Mouse (Mus musculus): ENCODE data around the gene Kif5c.

Gene Kif5c

DNA sequence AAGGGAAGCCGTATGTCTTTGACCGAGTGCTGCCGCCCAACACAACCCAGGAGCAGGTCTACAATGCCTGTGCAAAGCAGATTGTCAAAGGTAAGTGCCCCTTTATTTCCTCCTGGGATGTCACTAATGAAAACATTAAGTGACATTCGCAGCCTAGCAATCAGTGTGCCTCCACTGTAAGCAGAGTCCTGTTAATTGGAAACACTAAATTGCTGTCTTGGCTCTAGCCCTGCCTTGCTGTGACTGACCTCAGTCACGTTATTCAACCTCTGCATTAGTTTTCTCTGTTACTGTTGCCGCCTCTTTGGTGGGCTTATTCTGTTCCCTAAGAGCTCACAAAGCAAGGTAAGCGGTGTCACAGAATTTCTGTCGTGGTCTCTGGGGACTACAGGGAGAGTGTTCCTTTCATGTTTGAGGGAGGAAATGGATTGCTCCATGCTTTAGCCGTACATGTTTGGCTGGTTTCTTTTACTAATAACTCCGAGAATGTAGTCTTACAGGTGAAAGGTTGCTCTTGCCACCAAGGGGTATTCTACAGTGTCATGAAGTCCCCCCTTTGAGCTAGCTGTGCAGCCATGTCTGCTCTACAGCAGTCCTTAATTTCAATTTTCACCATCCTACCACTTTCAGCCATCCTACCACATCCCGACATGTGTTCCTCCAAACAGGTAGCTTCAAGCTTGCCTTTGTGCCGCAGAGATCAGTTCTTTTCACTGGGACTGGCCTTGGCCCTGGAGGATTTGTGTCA is 52.8 kb downstream of the Kif5c start:
- DNase-seq (ENCODE audit: low spot score) = no peak

DNA sequence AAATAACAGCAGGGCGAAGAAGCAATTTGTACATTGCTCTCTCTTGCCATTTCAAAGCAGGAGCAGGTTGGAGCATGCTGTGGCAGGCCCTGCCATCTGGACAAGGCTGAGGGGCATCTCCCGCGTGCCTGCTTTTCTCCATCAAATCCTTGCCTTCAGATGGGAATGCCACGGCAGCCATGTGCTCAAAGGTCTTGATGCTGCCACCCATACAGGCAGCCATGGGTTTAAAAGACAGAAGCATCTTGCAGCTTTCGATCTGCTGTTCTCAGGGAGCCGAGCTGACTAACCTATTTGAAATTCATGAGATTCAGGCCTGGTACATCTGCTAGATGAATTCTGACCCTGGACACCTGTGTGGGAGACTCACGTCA is 53.4 kb downstream of the Kif5c start:
- no peak for DNase-seq (ENCODE audit: low spot score)

DNA sequence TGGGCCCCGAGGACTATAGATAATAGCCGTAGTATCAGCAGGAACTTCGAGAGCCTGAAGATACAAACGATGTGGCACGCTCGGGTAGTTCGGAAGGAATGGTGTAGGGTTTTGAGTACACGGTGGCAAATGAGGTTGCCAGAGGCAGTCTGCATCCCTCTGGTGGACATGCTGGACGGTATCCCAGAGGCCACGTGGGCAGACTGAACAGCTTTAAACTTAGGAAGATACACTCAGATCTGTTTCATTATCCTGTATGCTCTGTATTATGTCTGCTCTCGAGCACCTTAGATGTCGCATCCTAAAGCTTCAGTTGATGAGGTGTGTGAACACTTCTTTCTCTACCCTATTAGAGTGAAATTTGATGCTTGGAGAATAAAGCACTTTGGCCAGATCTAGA is 56.9 kb downstream of the Kif5c start:
- no peak for DNase-seq (ENCODE audit: low spot score)

DNA sequence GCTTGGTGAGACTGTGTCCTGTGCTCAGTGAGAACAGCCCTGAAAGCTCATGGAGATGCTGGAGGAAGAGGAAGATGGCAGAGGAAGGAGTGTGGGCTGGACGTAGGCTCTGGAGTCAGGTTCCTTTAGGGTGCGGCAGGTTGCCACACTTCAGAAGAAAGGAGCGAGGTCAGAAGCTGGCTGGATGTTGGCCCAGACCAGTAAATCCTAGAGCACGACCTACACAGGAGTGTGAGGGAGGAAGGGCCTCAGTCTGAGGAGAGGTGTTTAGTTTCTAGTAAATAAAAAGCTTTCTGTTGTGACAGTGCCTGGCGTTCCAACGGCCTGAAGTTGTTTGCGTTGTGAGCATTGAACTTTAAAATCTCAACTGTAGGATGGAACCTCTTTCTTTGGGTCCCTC is 59.3 kb downstream of the Kif5c start:
- DNase-seq (ENCODE audit: low spot score) = no peak

DNA sequence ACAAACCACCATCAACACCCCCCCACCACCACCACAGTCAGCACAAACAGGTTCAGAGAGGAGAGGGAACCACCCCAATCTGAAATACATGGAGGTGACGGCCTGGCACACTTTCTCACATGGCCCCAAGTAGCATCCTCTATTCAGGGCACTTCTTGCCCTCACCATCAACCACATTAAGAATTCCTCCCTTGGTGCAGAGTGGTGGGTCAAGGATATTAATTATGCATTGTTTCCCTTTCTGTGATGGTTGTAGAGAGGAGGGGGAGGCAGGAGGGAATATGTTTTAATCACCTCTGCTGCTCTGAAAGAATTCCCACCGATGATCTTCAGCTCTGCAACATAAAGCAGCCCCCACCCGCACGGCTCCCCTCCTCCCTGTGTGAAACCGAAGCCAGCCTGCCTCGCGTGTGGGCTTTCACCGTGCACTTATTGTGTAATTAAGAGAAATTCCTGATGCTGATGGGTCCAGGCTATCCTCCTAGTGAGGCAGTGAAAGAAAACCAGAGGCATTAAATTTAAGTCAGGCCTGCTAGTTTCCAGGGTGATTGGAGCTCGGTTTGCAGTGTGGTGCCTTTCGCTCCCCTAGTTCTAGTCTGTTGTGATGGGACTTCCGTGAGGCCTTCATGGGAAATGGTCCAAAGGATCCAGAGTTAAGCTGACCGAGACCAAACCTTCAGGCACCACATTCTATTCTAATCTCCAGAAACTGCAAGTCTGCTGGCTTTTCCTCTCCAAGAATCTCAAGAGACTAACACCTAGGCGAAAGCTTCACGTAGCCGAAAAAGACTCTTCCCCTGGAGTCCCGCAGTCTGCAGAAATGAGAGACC is 60.3 kb downstream of the Kif5c start:
- no peak for DNase-seq (ENCODE audit: low spot score)

DNA sequence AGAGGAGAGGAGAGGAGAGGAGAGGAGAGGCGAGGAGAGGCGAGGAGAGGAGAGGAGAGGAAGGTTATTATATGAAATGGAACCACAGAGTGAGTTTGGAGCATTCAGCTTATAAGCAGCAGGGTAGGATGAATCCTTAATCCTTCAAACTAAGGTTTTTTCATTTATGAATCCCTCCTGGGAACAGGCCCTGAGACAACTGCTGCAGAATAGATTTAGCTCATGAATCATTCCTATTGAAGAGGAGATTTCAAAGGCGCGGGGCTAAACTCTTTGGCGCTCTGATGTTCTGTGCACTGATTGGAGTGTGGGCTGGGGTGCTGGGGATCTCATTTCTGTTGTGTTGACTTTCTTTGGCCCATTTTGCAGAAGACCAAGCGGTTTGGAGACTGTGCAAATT is 63.7 kb downstream of the Kif5c start:
- DNase-seq (ENCODE audit: low spot score) = no peak

DNA sequence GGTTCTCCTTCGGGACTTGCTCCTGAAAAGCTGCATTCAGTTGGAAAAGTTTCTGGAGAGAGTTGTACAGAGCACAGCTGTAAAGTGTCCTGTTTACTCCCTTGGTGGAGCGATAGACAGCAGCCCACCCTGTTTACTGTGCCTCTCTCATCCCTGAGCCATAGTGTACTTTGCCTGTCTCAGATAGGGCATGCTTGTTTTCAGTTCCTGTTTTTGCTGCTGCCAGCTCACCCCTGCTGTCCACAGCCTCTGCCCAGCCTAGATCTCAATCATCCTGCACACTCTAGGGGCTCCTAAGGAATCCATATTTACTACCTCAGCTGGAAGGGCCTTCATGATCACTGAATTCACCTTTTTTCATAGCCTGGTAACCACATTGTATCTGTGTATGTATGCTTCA is 65.7 kb downstream of the Kif5c start:
- no peak for DNase-seq (ENCODE audit: low spot score)

DNA sequence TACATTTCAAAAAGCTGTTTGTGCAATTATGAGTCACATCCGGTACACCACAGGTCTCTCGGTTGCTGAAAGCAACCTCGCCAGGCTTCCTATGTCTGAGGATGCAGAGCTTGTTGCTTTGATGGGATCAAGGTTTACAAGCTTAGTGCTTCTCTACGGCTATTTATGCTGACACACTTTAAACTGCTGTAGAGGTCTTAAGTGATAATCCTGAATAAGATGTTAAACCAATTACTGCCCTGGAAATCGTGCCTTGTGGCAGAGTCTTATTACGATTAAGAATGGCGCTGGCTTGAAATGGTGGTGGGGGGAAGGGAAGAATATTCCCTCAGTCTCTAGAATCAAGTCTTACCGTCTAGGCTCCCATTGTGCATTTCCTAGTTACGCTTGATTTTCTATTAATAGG is 71.3 kb downstream of the Kif5c start:
- peak; percentile 51 for DNase-seq (ENCODE audit: low spot score)

DNA sequence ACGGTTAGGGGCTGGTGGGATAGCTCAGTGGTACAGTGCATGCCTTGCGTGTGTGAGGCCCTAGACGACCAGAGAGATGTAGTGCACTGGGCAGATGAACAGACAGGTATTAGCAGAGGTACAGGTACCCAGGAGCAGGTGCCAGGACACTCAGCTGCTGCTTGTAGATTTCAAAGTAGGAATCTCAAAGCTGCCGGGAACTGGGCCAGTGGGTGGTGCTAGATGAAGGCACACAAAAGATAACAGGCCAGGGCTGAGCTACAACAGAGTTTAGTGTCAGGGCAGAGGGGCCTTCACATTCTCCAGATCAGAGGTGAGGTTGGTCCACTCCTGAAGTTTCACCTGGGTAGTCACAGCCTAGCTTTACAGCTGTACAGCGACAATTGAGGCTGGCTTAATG is 72.3 kb downstream of the Kif5c start:
- no peak for DNase-seq (ENCODE audit: low spot score)

DNA sequence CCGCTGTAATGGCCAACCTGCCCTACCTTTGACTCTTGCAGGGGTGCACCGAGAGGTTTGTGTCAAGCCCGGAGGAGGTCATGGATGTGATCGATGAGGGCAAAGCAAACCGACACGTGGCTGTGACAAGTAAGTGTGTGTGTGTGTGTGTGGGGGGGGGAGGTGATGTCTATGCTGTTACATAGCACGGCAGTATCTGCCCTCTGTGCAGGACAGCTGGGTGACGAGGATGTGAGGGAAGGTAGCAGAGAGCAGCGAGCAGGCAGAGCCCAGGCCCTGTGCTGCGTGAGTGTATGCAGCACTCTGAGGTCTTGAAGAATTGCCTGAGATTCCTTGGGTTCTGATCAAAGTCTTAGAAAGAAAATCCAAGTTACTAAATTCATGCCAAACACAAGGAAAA is 75.6 kb downstream of the Kif5c start:
- no peak for DNase-seq (ENCODE audit: low spot score)

DNA sequence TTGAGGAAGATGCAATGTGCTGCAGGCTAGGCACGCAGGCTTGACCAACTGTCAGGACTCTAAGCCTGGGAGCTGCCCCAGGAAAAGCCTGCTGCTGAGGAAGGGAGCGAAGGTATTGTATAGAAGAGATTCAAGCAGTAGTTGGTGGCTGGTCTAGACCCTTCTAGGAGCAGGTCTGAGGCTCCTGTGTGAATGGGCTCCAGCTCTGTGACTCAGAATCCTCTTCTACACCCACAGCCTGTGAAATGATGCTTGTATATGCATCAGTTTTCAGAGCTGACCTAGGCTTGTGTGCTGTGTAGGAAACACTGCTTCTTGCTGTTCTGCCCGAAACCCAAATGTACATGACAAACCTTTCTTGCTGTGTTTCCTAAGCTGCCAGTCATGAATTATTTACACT is 76.4 kb downstream of the Kif5c start:
- no peak for DNase-seq (ENCODE audit: low spot score)

DNA sequence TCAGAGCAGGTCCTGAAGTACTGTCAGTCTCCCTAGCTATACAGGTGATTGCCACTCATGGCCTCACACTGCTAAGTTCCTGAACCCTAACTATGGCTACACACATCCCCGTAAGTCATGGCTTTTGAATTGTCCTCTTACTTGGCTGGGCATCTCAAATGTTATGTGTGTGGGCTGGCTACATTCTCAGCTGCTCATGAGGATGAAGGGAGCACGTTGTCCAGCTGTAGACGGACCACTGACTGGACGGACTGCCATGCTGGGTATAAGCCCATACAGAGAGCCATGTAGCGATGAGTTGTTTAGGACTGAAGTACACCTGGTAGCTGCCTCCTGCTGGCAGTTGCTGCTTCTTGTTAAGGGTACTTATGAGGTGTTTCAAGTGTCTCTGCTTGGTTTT is 79.8 kb downstream of the Kif5c start:
- no peak for DNase-seq (ENCODE audit: low spot score)

DNA sequence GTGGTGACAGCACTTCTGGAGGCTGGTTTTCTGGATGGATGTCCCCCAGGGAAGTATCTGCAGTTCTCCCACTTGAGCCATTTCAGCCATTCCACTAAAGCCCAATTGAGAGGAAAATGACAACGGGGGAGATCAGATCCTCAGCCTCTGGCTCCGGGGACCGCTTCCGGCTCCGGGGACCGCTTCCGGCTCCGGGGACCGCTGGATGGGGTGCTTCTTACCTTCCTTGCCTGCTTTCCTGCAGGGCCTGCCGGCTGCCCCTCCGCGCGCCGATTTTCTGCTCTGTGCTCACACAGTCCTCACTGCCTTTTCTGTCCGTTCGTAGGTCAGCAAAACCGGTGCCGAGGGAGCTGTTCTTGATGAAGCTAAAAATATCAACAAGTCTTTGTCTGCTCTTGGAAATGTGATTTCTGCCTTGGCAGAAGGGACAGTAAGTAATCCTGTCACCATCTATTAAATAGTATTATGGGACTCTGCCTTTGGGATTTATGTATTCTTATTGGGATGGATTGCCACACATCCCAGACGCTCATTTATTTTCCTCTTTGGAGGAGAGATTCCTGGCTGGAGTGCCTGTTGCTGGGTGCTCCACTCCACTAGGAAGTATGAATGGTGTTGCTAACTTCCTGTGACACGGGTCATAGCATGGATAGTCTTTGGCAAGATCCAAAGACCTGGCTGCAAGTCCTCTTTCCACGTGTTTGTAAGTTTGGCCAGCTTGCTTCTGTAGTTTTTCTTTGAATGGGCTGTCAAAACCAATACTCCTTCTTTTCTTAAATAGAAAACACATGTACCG is 81.3 kb downstream of the Kif5c start:
- DNase-seq (ENCODE audit: low spot score) = no peak

DNA sequence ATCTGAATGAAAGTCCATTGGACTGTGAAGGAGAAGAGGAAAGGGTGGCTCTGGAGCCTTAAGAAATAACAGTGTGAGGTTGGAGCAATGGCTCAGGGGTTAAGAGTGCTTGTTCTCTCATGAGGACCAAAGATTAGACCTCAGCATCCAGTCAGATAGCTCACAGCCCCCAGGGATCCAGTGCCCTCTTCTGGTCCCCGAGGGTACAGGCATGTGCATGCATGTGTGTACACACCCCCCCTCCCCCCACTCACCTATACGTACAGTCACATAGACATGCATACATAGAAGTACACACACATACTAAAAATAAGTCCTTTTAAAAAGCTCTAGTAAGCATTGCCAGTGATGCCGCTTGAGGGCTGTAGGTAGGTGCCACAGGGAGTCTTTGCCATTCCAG is 91.1 kb downstream of the Kif5c start:
- peak; percentile 33 for DNase-seq (ENCODE audit: low spot score)

DNA sequence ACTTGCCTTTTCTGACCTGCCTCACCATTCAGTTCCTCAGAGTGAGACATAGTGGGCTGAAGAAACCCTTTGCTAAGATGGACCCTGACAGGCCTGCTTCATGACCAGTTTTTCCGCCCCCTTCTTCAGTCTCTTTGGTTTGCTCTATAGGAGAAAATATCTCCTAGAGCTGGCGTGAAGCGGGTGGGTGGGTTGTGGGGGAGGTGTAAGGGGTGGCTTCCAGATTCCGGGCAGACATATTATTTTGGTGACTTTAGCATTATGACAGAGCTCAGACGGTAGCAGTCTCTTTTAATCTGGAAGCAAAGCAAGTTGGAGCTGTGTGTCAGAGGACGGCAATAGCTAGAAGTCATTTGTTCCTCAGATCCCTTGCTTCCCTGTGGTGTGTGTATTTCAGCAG is 92.6 kb downstream of the Kif5c start:
- DNase-seq (ENCODE audit: low spot score) = no peak

DNA sequence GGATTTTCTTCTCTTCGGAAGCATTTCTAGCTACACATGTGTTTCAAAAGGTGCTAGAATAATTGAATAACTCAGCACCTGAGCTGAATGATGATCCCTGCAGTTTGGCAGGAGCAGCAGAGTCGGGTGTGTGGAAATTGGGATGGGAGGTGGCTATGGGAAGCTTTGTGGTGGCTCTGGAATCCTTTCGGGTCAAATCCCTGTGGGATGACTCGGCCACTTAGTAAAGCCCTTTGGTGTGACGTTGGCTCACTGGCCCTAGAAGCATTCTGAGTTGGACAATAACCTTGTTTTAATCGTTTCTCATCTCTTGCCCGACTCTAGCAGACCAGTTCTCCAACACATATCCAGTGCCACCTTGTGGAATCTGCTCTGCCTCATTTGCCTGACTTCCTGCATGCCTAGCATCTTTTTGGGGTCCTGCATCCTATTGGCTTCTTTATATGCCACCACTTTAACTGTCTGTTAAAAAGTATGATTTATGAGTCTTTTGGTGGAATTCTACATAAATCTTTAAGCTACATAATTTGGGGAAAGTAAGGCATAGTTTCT is 93.3 kb downstream of the Kif5c start:
- no peak for DNase-seq (ENCODE audit: low spot score)

DNA sequence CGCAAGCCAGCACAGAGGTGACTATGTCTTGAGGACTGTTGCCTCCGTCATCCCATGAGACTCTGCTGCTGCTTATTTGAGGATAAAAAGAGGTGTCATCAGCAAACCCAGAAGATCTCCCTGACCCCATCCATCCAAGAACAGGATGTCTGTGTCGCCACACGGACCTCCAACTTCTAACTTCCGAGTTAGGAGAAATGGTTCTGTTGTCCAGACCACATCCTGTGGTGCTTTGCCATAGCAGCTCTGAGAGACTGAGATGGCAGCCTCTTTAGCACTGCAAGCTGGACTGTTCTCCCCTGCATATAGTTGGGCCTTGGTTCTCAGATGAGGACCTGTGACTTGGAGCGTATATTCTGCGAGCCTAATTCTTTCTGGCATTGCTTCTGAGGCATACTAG is 97.4 kb downstream of the Kif5c start:
- no peak for DNase-seq (ENCODE audit: low spot score)

DNA sequence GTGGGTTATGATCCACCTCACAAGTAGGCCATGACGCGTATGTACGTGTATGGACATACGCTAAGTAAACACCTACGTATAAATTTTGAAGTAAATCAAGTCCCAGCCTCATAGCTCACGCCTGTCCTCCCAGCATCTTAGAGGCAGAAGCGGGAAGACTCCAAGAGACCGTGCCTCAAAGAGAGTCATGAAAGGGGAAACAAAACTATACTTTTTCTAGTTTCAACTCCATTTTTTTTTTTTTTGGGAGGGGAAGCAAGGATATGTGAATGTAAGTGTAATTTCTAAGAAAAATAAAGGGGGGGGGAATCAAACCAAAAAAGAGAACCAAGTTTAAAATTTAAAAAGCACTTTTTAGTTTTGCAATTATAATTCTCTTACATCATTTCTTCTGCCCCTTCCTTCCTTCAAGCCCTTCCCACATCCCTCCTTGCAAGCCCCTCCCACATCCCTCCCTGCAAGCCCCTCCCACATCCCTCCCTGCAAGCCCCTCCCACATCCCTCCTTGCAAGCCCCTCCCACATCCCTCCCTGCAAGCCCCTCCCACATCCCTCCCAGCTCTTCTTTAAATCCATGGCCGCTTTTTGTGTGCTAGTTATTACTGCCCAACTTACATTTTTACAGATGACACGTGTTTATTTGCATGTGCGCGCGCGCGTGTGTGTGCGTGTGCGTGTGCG is 98.5 kb downstream of the Kif5c start:
- no peak for DNase-seq (ENCODE audit: low spot score)

DNA sequence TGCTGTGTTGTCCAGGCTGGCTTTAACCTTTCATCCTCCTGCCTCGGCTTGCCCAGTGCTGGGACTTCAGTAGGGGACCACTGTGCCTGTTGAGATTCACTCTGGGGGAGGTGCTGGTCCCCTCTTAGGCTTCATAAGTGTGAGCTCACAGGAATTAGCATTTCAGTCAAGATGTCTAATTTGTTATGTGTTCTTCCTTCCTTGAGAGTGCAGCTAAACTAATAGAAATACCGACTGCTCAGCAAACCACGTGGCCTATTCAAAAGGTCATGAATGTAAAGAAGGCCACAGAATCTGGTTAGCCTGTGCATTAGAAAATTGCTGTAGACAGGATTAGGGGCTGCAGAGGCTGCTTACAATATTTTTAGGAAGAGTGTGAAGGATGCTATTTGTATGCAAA is 99.4 kb downstream of the Kif5c start:
- DNase-seq (ENCODE audit: low spot score) = no peak

DNA sequence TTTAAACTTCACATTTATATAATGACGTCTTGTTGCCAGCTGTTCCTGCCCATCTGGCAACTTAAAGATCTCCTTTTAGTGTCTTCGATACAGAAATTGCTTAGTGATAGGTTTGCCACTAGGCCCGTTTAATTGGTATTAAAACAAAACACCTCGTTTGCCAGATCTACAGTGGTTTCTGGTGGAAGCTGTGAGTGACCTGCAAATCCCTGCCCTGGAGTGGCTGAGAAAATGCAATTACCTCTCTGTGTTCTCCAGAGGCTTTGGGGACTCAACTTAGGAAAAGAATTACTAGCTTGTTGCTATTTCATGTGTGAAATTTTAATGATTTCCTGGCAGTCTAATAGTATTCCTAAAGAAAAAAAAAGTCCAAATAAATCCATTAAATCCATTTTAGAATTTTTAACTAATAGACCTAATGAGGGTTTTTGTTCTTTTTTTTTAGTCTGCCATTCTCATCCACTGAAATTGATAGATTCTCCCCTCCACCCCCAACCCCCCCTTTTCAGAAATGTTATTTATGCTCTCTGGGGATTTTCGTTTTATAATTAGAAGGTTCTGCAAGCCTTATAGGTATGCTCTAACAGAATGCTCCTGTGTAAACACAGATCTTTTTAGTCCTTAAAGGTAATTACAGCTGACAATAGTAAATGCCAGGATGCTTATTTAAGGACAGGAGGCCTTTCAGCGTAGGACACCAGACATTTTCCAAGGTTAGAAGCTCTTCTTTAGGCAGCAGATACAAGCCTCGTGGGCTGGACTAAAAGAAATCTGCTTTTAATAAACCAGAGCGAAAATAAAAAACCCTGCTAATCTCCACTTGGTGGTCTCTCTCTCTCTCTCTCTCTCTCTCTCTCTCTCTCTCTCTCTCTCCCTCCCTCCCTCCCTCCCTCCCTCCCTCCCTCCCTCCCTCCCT is 100.1 kb downstream of the Kif5c start:
- DNase-seq (ENCODE audit: low spot score) = peak; percentile 35

DNA sequence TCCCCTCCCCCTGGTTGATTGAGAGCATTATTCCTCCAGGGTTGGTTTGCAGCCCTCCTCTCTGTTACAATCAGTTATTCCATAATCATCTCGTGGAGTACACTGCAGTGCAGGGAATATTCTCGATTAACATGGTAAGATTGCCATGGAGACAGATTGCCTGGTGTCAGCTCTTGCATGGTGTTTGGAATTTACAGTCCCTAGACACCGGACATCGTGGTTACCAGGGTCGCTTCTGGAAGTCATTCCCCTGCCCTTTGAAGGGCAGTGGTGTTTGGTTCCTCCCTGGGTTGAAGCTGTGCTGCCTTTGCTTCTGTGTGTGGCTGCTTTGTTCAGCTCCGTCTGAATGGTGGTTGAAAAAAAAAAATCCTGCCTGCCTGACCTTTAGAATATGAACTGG is 100.8 kb downstream of the Kif5c start:
- DNase-seq (ENCODE audit: low spot score) = peak; percentile 39
